Mouse (Mus musculus) C3H10T1/2 (cell line): ENCODE data around the gene Rspo1. TPM values are rescaled to one million over a fixed set of nuclear protein-coding genes. Genes with fewer than 3 reads are reported as not detected.

ENCODE experiments used
- polyA plus RNA-seq, 2 experiments: library from polyadenylated mRNA; unstranded; fragments of >200 nt; fragmentation: generic; extraction: Trizol; gene quantifications; one replicate each; pipeline ENCODE4 v1.2.1; 2012; ENCODE audit warnings: missing spikeins in 2 of 2

Rspo1 gene
- under 1 TPM in 1 of 2 experiments, not detected in 1; 0.05 TPM for polyA plus RNA-seq

GRCm38 (mm10) chr4:124985671-124986602 is at the start of gene Rspo1:
Rspo1 (plus strand) TSS chr4:124986430.

GRCm38 (mm10) chr4:124936613-124937471 is 49.4 kb upstream of the Rspo1 start, which contains the start of gene 9930104L06Rik:
9930104L06Rik (plus strand) TSS chr4:124937048.

GRCm38 (mm10) chr4:124939211-124939610 is 47.0 kb upstream of the Rspo1 start, which contains the start of gene Cdca8:
Cdca8 (minus strand) TSS chr4:124939311.

GRCm38 (mm10) chr4:125015806-125016635 is 29.8 kb downstream of the Rspo1 start, which contains the start of gene Gnl2:
Gnl2 (plus strand) TSS chr4:125016585.

Other genes starting within 250 kb of the Rspo1 start
- 10 to 100 TPM in 1 of 2 experiments, 1 to 10 TPM in 1; 2.3 to 15.3 TPM for gene Inpp5b, start 244.6 kb upstream of the Rspo1 start, polyA plus RNA-seq
- gene Mtf1, start 184.3 kb upstream of the Rspo1 start, polyA plus RNA-seq: 1 to 10 TPM; 4.3 to 6.6 TPM
- 10 to 100 TPM; 16.5 to 25.7 TPM for gene Yrdc, start 135.8 kb upstream of the Rspo1 start, polyA plus RNA-seq
- gene 1110065P20Rik, start 135.2 kb upstream of the Rspo1 start, polyA plus RNA-seq: 100 to 1,000 TPM in 1 of 2 experiments, 10 to 100 TPM in 1; 69.5 to 108 TPM
- gene Maneal, start 124.3 kb upstream of the Rspo1 start, polyA plus RNA-seq: not detected
- gene Epha10, start 105.5 kb upstream of the Rspo1 start, polyA plus RNA-seq: not detected
- gene 9930104L06Rik, start 49.4 kb upstream of the Rspo1 start, polyA plus RNA-seq: 1 to 10 TPM in 1 of 2 experiments, under 1 TPM in 1; 0.81 to 6.4 TPM
- gene Cdca8, start 47.1 kb upstream of the Rspo1 start, polyA plus RNA-seq: 10 to 100 TPM; 48.3 to 77.0 TPM
- 10 to 100 TPM in 1 of 2 experiments, 1 to 10 TPM in 1; 3.8 to 21.1 TPM for gene Gnl2, start 30.2 kb downstream of the Rspo1 start, polyA plus RNA-seq
- under 1 TPM in 1 of 2 experiments, not detected in 1; 0.09 TPM for gene Dnali1, start 79.3 kb downstream of the Rspo1 start, polyA plus RNA-seq
- 10 to 100 TPM in 1 of 2 experiments, 1 to 10 TPM in 1; 5.5 to 12.8 TPM for gene Snip1, start 80.2 kb downstream of the Rspo1 start, polyA plus RNA-seq
- 10 to 100 TPM; 26.0 to 29.2 TPM for gene Meaf6, start 98.7 kb downstream of the Rspo1 start, polyA plus RNA-seq
- gene Zc3h12a, start 141.4 kb downstream of the Rspo1 start, polyA plus RNA-seq: 1 to 10 TPM; 1.0 to 8.3 TPM